Mouse (Mus musculus) myocyte (in vitro differentiated cells): ENCODE measurements around the gene Rras. TPM values are rescaled to one million over a fixed set of nuclear protein-coding genes. Genes with fewer than 3 reads are reported as not detected.

Experiments
- H3K27me3 ChIP-seq: one replicate; pipeline ENCODE4 v1.6.1; 2011; ENCODE audit not compliant: control insufficient read depth, insufficient read depth, insufficient read length
- H3K36me3 ChIP-seq: one replicate; pipeline ENCODE4 v1.6.1; 2011; ENCODE audit not compliant: control insufficient read depth, insufficient read depth
- H3K4me2 ChIP-seq: one replicate; pipeline ENCODE4 v1.6.1; 2011; ENCODE audit warnings: low read depth, control low read depth
- H3K4me3 ChIP-seq: one replicate; pipeline ENCODE4 v1.5.1; 2011; ENCODE audit warnings: mild to moderate bottlenecking, control low read depth, moderate library complexity
- H3K79me2 ChIP-seq: one replicate; pipeline ENCODE4 v1.6.1; 2011; ENCODE audit not compliant: control insufficient read depth, insufficient read depth
- H3ac ChIP-seq: one replicate; pipeline ENCODE4 v1.6.1; 2011; ENCODE audit not compliant: control insufficient read depth, insufficient read length
- CEBPB ChIP-seq: IDR thresholded peaks from 2 replicates; pipeline ENCODE4 v1.6.1; 2011; ENCODE audit warnings: mild to moderate bottlenecking, moderate library complexity; ENCODE audit not compliant: poor library complexity, insufficient read depth, severe bottlenecking
- E2F4 ChIP-seq: IDR thresholded peaks from one replicate; pipeline ENCODE4 v1.6.1; 2011; ENCODE audit warnings: mild to moderate bottlenecking, control low read depth, moderate library complexity; ENCODE audit not compliant: insufficient read depth
- MAX ChIP-seq: IDR thresholded peaks from one replicate; pipeline ENCODE4 v1.6.1; 2011; ENCODE audit warnings: low read depth, mild to moderate bottlenecking, control low read depth
- MYOD1 ChIP-seq, 3 experiments: IDR thresholded peaks; one replicate each; pipeline ENCODE4 v1.6.1; 2011; ENCODE audit warnings: control low read depth in 2 of 3, low read depth in 2 of 3, mild to moderate bottlenecking in 2 of 3, moderate library complexity in 1 of 3; ENCODE audit not compliant: insufficient read length in 2 of 3, control insufficient read depth in 1 of 3
- MYOG ChIP-seq, 3 experiments: IDR thresholded peaks; one replicate each; pipeline ENCODE4 v1.6.1; 2011; ENCODE audit warnings: control low read depth in 2 of 3, low read depth in 2 of 3, mild to moderate bottlenecking in 2 of 3; ENCODE audit not compliant: insufficient read length in 2 of 3, control insufficient read depth in 1 of 3, insufficient read depth in 1 of 3
- POLR2A ChIP-seq: IDR thresholded peaks from one replicate; pipeline ENCODE4 v1.6.1; 2011; ENCODE audit warnings: low read depth, mild to moderate bottlenecking, control low read depth, moderate library complexity; ENCODE audit not compliant: insufficient read length
- POLR2AphosphoS2 ChIP-seq: IDR thresholded peaks from one replicate; pipeline ENCODE4 v1.6.1; 2011; ENCODE audit warnings: low read depth, control low read depth; ENCODE audit not compliant: insufficient read length
- REST ChIP-seq: IDR thresholded peaks from one replicate; pipeline ENCODE4 v1.6.1; 2011; ENCODE audit warnings: mild to moderate bottlenecking, control low read depth, moderate library complexity; ENCODE audit not compliant: insufficient read depth, insufficient read length
- SRF ChIP-seq: IDR thresholded peaks from one replicate; pipeline ENCODE4 v1.6.1; 2011; ENCODE audit warnings: low read depth; ENCODE audit not compliant: control insufficient read depth, insufficient read length
- TCF12 ChIP-seq: IDR thresholded peaks from one replicate; pipeline ENCODE4 v1.6.1; 2011; ENCODE audit warnings: mild to moderate bottlenecking, control low read depth; ENCODE audit not compliant: poor library complexity, insufficient read depth, severe bottlenecking
- TCF3 ChIP-seq: IDR thresholded peaks from one replicate; pipeline ENCODE4 v1.6.1; 2011; ENCODE audit warnings: low read depth, control low read depth; ENCODE audit not compliant: insufficient read length
- USF1 ChIP-seq: IDR thresholded peaks from one replicate; pipeline ENCODE4 v1.6.1; 2011; ENCODE audit warnings: low read depth, mild to moderate bottlenecking, control low read depth, moderate library complexity
- polyA plus RNA-seq: library from polyadenylated mRNA; unstranded; fragments of >200 nt; fragmentation: generic; extraction: Trizol; gene quantifications from one replicate; pipeline ENCODE4 v1.2.1, GENCODE M21; 2012; ENCODE audit warnings: missing spikeins

The Rras gene
- polyA plus RNA-seq, 1 experiment, result 127 TPM

DNA sequence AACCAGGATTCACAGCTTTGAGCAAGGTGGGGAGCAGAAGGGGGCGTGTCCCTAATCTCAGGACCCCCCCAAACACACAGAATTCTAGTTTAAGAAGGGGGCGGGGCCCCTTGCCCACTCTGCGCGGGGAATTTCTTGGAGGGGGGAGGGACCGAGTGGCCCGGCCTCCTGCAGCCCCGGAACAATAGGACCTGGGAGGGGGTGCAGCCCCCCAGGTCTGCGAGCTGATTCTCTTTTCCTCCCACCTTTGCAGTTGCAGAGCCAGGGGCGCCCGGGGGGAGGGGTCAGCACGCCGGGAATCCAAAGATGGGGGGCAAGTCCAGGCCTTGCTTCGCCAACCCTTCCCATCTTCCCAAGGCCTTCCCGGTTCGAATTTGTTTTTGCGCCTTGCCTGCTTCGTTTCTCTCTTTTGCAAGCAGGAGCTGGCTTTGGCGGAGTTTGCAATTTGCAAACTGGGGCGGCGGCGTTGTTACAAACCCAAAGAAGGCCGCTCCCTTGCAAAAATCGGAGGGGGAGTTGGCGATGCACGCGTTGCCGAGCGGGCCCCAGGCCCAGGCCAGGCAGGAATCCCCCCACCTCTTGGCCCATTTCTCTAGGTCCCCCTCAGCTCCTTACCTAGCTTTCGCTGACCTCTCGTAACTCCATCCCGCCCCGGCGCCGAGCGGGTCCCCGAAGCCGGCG, 34.6 kb downstream of the Rras start:
- Histone ChIP-seq H3K4me3 (peak overlapping the region; percentile 58), H3K27me3 (no peaks in the 10 kb centered on the region), H3ac (peak overlapping the region; percentile 42), H3K4me2 (peak overlapping the region; percentile 98), H3K79me2 (peaks cover 13% of the 10 kb centered on the region), H3K36me3 (no peaks in the 10 kb centered on the region)
- TF ChIP-seq MYOD1 (IDR thresholded peaks at IDR 0.05; ENCODE audit: control insufficient read depth in 1 of 3, insufficient read length in 2 of 3, low read depth in 2 of 3) (no peak), USF1 (no peak), SRF (no peak), POLR2A (no peak), MYOG (IDR thresholded peaks at IDR 0.05; ENCODE audit: control insufficient read depth in 1 of 3, insufficient read depth in 1 of 3, insufficient read length in 2 of 3, low read depth in 2 of 3) (no peak), E2F4 (no peak), POLR2AphosphoS2 (no peak), TCF3 (no peak), TCF12 (no peak), MAX (no peak)

- Histone ChIP-seq H3K4me3 (peak within 1 kb of the TSS; percentile 58), H3ac (peak within 1 kb of the TSS; percentile 42), H3K79me2 (peaks cover 13% of the 10 kb centered on the region), H3K27me3 (no peaks in the 10 kb centered on the region), H3K4me2 (peak within 1 kb of the TSS; percentile 98), H3K36me3 (no peaks in the 10 kb centered on the region)
- TF ChIP-seq CEBPB (no peak), MYOG (IDR thresholded peaks at IDR 0.05; ENCODE audit: control insufficient read depth in 1 of 3, insufficient read depth in 1 of 3, insufficient read length in 2 of 3, low read depth in 2 of 3) (no peak), POLR2AphosphoS2 (no peak), TCF3 (no peak), USF1 (no peak), REST (no peak), MAX (no peak), SRF (no peak), POLR2A (no peak), MYOD1 (IDR thresholded peaks at IDR 0.05; ENCODE audit: control insufficient read depth in 1 of 3, insufficient read length in 2 of 3, low read depth in 2 of 3) (no peak), E2F4 (no peak), TCF12 (no peak)
Measured at GRCm38 (mm10) chr7:45052862-45053116, 35.0 kb downstream of the Rras start, which contains the start of gene Prr12. Gene Prr12 (minus strand): TSS chr7:45052881.

GRCm38 (mm10) chr7:45053117-45053930, 35.6 kb downstream of the Rras start:
- peak overlapping the region; percentile 58 for H3K4me3 ChIP-seq

DNA sequence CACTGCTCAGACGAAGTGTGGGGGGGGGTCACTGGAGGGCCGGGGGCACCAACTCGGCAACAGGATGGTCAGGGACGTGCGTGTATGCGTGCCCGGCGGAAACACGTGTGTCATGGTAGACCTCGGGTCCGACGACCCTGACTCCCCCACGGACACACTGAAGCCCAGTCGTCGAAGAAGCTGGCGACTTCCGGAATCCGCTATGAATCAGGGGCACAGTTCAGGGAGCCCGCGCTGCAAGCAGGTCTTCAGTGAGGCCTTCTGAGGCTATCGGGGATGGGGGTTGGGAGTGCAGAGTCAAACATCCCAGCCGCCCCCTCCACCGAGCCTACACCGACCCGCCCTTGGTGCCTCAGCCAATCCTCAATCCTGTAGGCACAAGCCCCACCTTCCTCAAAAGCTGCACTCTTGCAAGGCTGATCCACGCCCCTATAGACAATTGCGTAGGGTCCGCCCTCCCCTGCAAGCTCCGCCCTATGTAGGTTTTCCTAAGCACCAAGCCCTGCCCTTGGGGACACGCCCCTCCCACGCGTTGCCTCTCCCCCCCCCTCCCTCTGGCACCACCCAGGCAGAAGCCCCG, 36.3 kb downstream of the Rras start:
- H3K36me3 ChIP-seq, result no peaks in the 10 kb centered on the region
- H3ac ChIP-seq, result peak overlapping the region; percentile 42
- H3K4me2 ChIP-seq, result peak overlapping the region; percentile 96
- TF ChIP-seq TCF3, result no peak
- peak; percentile 89 for TF ChIP-seq POLR2AphosphoS2
- peak; percentile 46 for TF ChIP-seq SRF
- TF ChIP-seq E2F4, result peak; percentile 54
- peak; percentile 1 for TF ChIP-seq REST
- TF ChIP-seq POLR2A, result peak; percentile 82
- no peak for TF ChIP-seq TCF12
- H3K79me2 ChIP-seq, result peaks cover 13% of the 10 kb centered on the region
- H3K4me3 ChIP-seq, result peak overlapping the region; percentile 58
- no peaks in the 10 kb centered on the region for H3K27me3 ChIP-seq

More at GRCm38 (mm10) chr7:45053117-45053930, 35.6 kb downstream of the Rras start:
- Histone ChIP-seq H3K4me2 (peak overlapping the region; percentile 96), H3K79me2 (peaks cover 13% of the 10 kb centered on the region), H3K36me3 (no peaks in the 10 kb centered on the region), H3ac (peak overlapping the region; percentile 42), H3K27me3 (no peaks in the 10 kb centered on the region)
- TF ChIP-seq USF1 (no peak), POLR2A (peak; percentile 66)

GRCm38 (mm10) chr7:45056329-45056971, 38.7 kb downstream of the Rras start:
- Histone ChIP-seq H3ac (no peak overlapping the region), H3K36me3 (no peaks in the 10 kb centered on the region), H3K4me2 (no peak overlapping the region), H3K79me2 (peaks cover 8% of the 10 kb centered on the region), H3K4me3 (no peak overlapping the region), H3K27me3 (no peaks in the 10 kb centered on the region)
- TF ChIP-seq TCF3, result no peak
- no peak for TF ChIP-seq E2F4
- TF ChIP-seq POLR2AphosphoS2, result no peak
- no peak for TF ChIP-seq MYOD1 (IDR thresholded peaks at IDR 0.05; ENCODE audit: control insufficient read depth in 1 of 3, insufficient read length in 2 of 3, low read depth in 2 of 3)
- TF ChIP-seq POLR2A, result no peak
- no peak for TF ChIP-seq MYOG (IDR thresholded peaks at IDR 0.05; ENCODE audit: control insufficient read depth in 1 of 3, insufficient read depth in 1 of 3, insufficient read length in 2 of 3, low read depth in 2 of 3)
- no peak for TF ChIP-seq CEBPB
- no peak for TF ChIP-seq TCF12
- no peak for TF ChIP-seq MAX
- no peak for TF ChIP-seq USF1
- no peak for TF ChIP-seq SRF
- TF ChIP-seq REST, result no peak
